Mouse (Mus musculus) left cerebral cortex, postnatal 25 days (tissue): Measurements from ENCODE around the gene Zfp933. TPM values are rescaled to one million over a fixed set of nuclear protein-coding genes. Genes with fewer than 3 reads are reported as not detected.
"Not testable (repeated sequence)": the region's sequence is repeated elsewhere in the genome, so short reads cannot be mapped to it uniquely, and the experiment has no call there.

ENCODE experiments used
- DNase-seq, 2 experiments: peaks; one replicate each; pipeline ENCODE4 v3.0.0; 2022; ENCODE audit warnings: low spot score in 2 of 2, mixed read lengths in 1 of 2
- intact Hi-C: fragments of 180-260 bp; cut with DNase I; formaldehyde crosslinking; loops from one replicate; pipeline ENCODE4 v1.15.1; 2025
- total RNA-seq, 2 experiments: library from RNA; stranded (reverse); gene quantifications; 2 replicates each; pipeline ENCODE4 v1.2.3; 2021

Zfp933 gene
- total RNA-seq, result 10 to 100 TPM; 20.5 to 24.0 TPM

DNA sequence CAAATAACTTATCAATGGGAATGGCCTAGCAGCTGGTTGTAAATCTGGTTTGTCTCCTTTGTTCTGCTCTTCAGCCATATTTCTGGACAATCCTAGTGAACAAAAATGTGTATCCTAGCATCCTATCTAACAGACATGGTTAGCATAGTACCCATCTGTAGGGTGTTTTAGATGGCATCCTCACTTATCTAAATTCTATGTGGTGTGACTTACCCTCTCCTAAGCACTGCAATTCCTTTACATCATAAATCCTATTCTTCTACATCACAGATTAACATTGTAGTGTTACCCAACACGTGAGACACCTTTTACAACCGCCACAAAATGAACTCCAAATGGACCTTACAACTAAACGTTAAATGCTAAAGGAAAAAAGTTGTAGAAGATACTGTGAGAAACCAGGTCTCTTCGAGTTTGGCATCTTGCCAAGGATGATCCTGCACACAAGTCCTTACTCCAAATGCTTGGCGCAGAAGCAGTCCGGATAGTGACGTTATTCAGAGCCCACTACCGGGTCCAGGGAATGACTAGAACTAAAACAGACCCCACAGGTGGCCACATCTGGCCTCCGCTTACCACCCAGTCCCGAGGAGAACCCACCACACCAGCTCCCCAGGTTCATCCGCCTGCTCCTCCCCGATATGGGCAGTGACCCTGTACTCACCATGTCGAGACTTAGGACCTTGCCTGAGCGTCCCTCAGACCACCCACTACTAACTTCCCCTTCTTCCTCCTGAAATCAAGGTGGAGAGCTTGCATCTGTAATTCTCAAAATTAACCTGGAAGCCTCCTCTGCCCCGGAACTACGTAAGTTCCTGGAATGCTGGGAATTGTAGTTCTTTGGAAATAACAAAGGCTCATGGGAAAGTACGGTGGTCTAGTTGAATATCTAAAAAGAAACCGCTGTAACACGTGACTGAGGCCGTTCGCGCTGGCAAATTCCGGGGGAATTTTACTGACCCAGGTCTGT lies at the start of gene Zfp933:
Gene Zfp933, minus strand, starts transcription at position 753 of the 970 bp plus-strand sequence.
- intact Hi-C loops, result no loop called here

DNA sequence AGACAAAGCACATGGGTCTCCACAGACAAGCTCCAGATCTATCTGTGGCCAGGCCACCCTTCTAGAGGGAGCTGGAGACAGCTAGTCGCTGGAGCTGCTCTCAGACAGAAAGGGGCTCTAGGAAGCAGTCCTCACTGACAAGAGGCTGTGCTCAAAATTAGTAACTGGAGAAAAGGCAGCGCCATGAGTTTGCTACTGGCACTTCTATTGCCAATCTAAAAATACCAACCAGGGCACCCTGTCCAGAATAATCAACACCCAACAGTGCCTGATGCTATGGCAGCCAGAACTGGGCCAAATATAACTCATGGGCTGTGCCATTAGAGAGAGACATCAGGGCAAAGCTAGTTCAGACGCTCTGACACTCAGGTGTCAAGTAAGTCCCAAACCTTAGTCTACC lies 49.2 kb upstream of the Zfp933 start:
- intact Hi-C loops, result no loop called here
- DNase-seq, result peak in 1 of 2 experiments; percentile 62

More for the DNA sequence above, at the start of gene Zfp933:
- peak; percentile 84 to 95 for DNase-seq

DNA sequence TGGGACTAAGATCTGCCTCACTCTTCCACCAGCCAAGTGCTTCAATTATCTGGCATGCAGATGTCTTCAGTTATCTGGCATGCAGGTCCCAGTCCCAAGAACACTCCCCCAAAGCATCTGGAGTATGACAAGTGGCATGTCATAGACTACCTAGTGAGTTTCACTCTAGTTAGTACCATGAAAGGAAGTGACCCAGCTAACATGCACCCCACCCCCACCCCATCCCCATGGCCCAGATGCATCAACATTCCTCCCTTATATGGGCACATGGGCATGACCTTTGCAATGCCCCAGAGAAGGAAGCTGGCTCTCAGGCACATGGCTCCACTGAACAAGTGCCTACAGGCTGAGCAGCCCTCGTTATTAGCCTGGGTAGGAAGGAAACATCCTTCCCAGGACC lies 48.2 kb upstream of the Zfp933 start:
- no peak for DNase-seq
- intact Hi-C loops, result no loop called here

DNA sequence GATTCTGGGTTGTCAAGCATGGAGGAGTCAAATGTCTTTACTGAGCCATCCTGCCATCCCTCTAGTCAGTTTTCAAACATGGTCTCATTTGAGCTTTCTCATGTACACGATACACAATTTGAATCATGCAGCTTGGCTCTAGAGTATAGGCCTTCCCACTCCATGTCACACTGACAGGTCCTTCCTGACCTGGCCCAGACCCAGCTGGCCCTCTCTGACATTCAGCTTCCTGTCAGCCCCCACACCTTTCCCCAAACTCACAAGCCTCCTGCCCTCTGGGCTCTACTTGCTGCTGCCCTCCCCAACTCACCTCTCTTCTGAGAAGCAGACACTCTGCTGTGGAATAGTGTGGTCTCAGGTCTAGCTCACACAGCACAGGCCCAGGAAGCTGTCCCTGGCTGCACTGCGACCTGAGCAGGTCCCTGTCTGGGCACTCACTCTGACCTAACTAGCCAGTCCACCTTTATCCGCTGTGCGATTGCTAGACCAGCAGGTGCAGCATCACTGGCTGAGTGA lies 47.7 kb upstream of the Zfp933 start:
- no peak for DNase-seq
- intact Hi-C loops, result no loop called here

DNA sequence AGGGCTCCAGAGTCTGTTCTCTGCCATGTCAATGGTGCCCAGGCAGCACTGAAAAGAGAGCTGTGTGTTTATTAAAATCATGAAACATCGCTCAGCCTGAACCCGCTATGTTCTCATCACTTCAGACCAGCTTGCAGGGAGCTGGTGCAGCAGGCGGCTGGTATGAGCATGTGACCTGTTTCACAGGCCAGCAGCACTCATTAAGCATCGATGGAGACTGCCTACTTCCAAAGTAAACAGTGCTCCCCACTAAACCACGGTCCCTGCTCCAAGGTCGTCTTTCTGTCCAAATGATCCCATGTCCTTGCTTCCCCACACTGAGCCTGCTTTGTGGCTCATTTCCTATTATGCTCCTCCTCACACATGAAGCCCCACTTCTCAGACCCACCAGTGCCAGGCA lies 42.2 kb upstream of the Zfp933 start:
- intact Hi-C loops, result no loop called here
- DNase-seq, result no peak

DNA sequence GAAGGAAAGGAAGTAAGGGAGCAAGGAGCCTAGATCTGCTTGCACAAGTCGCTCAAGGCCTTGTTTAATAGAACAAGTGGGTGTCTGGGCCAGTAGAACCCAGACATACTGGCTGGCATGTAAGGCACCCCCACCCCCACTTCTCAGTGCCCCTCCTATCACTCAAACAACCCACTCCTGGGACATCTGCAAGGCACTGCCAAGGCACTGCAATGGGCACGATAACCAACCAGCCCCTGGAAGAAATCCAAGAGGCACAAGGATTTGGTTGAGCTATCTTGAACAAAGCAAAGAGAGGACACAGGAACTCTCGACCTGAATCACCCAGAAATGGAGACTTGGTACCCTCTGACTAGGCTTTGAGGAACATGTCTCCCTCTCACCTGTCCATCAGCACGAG lies 40.1 kb upstream of the Zfp933 start:
- no peak for DNase-seq
- intact Hi-C loops, result no loop called here

DNA sequence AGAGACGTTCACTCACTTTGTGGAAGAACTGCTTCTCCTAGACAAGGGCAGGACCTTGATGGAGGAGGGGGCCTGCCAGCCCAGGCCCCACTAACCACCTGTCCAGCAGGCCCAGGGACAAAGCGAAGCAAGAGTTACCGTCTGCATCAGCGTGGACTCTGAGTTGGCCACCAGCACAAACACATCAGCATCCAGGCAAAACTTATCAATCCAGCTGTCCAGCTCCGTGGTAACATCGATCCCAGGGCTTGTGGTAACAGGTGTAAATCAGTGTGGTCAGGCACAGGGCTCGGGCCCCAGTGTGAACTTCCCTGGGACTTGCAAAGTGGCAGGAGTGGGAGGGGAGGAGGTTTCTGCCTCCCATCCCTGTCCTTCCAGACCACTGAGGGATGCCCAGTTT lies 39.1 kb upstream of the Zfp933 start:
- intact Hi-C loops, result no loop called here

DNA sequence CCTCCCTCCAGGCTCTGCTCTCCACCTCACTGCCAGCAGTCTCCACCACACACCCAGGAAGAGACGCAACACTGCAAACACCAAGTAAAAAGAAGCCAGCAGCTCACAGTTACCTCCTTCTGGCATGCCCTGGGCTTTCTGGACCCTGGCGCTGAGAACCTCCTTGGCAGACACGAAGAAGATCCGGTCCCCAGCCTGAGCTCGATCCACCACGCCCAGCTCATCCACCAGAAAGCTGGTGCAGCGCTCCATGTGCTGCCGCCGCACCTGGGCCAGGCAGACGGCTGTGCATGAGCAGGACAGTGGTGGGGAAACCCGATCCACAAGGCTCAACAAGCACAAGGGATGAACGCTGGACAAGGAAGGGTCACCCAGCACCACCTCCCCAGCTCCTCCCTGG lies 38.0 kb upstream of the Zfp933 start:
- intact Hi-C loops, result no loop called here
- no peak for DNase-seq

More for the DNA sequence above, 39.1 kb upstream of the Zfp933 start:
- no peak for DNase-seq

DNA sequence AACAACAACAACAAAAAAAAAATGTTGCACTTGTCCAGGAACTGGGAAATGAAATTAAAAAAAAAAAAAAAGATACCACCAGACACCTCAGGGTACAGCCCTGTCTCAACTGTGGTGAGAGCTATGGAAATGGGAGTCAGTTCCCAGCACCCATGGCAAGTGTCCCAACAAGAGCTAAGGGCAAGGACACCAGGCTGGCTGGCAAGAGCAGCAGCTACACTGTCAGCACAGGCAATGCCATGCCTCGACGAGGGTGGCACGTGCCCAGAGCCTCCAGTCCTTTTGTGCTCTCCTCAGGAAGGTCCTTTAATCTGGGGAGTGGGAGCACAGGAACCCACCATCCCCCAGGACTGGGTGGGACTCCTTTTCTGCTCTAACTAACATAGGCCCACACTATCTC lies 36.0 kb upstream of the Zfp933 start:
- intact Hi-C loops, result no loop called here
- no peak for DNase-seq

DNA sequence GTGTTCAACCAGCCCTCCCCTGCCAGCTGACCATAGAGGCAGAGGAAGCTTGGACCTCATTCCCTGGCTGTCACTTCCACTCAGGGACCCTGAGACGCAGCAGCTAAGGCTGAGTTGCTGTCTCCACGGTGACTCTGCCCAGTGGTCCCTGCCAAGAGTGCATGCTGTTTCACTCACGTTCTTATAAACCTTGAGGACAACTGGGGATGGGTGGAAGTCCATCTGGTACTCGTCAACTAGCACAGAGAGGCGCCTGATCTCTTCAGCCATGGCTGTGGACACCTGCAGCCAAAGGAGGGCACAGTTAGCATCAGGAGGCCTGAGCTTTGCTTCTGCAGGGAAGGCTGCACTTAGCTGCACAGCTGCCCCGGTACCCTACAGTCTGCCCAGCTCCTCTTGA lies 34.9 kb upstream of the Zfp933 start:
- intact Hi-C loops, result no loop called here
- DNase-seq, result no peak

DNA sequence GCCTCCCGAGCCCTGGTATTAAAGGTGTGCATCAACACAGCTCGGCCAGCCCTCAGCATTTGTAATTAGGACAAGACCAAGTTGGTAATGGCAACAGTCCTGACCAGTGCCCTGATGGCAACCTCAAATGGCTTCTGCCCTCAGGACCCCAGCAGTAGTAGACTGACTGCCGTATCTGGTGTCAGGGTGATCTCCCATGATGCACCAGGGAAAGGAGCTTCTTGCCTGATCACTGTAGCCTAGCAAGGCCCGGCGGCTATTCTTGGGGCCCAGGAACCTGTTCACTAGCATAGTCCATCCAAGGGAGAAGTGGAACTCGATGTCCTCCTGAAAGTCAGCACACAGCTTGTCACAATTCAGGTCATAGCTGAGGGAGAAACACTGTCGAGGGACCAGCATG lies 33.6 kb upstream of the Zfp933 start:
- intact Hi-C loops, result no loop called here
- DNase-seq, result no peak

DNA sequence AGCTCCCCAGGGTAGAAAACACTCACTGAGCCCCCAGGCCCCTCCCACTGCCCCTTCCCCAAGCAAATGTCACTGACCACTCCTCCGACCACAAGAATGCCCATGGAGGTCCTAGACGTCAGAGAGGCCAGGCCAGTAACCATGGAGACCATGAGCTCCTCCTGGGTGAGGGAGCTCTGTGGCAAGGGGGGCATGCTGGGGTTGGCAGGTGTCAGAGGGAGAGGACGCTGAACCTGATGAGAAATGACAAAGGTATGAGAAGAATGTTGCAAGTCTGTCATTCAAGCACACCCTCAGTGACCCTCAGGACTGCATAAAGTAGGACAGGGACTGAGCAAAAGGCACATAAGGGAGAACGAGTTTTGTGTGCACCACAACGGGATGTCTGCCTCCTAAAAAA lies 31.7 kb upstream of the Zfp933 start:
- intact Hi-C loops, result no loop called here
- DNase-seq, result no peak

DNA sequence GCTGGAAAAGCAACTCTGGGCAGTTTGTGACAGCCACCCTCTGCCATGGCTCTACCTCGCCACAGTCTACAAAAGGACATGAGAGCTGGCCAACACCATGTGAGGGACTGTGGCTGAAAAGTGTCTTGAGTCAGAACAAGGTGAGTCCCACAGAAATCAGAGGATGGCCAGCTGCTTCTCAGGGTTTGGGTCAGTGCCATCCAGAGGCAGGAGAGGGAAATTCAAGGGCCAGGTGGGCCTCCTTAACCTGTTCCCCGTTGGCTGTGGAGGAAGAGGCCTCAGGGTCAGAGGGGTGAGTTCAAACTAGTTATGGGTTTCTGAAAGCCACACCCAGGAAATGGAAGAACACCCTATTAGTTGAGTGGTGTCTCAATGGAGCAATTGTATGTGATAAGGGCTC lies 31.3 kb upstream of the Zfp933 start:
- no peak for DNase-seq
- intact Hi-C loops, result no loop called here

DNA sequence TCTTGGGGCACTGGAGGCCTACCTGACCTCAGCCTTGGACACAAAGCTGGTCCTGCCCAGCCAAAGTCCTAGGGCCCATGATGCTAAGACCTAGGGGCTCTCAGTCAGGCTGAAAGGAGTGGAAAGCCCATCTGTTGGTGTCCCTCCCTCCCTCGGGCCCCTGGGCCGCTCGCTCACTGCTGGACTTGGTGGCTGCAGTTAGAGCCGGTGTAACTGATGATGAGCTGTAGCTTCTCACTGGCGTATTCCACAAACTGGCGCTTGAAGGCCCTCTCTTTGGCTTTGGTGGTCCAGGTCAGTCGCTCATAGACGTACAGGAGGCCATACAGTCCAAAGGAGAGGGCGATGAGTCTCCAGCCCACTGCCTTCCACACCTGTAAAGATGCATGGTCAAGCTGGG lies 30.4 kb upstream of the Zfp933 start:
- intact Hi-C loops, result no loop called here
- DNase-seq, result no peak

DNA sequence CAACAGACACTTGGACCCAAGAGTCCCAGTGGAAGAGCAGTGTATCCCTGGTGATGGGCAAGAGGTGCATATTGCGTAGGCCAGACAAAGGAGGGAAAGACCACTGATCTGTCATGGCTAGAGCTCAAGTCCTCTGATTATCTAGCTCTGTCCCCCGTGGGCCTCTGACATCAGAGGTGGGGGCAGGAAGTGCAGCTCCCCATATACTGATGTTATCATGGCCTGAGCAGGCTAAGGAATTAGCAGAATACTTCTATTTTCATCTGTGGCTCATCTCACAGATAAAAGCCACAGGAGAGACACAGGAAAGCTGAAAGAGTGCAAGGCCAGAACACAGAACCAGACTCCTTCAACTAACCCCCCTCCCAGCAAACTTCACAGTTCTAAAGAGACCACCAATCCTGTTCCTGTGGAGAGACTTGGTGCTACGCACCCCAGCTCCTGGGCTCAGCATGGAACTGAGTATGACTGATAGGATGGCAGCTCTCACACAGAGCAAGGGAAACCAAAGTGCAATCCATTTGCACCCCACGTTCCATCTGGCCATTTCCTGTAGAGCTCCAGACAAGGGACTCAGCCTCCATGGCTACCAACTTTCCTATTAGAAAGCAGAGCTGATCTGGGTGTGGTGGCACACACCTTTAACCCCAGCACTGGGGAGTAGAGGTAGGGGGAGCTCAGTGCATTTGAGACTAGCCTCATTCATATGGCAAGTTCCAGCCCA lies 27.8 kb upstream of the Zfp933 start:
- no peak for DNase-seq
- intact Hi-C loops, result no loop called here

DNA sequence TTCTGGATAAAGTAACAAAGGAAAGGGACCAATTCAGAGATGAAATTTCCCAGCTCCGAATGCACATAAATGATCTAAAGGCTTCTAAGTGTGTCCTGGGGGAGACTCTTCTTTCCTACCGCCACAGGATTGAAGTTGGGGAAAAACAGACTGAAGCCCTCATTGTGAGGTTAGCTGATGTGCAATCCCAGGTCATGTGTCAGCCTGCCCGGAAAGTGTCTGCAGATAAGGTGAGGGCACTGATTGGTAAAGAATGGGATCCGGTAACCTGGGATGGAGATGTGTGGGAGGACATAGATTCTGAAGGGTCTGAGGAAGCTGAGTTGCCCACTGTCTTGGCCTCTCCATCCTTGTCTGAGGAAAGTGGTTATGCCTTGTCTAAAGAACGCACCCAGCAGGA lies 21.1 kb upstream of the Zfp933 start:
- DNase-seq, result no peak

DNA sequence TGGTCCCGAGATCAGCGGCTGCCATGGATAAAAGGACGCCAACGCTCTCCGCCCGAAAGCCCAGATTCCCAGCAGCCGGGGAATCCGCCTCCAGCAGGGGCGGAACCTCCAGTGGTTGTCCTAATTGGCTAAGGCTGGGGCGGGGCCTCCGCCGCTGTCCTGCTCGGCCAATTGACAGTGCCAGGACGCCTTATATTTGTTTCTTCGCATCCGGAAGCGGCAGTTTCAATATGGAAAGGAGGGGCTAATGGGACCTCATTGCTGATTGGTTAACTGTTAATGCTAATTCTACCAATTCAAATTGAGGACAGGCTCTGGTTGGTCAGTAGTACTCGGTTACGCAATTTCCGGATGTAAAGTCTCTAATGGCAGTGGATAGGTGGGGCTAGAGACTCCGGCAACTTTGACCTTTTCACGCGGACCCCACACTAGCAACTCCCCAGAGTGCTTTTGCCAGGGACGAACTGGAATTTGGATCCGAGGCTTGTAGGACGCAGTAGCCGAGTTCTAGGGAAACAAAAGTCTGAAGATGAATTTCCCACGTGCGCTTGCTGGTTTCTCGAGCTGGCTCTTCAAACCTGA lies 20.4 kb upstream of the Zfp933 start, which contains the start of the genes Miip and Fv1:
Gene Miip, minus strand, starts transcription at position 367 of the 582 bp plus-strand sequence.
Gene Fv1, plus strand, starts transcription at position 530 of the 582 bp plus-strand sequence.
- DNase-seq, result peak; percentile 96 to 99
- intact Hi-C loops, result loop anchor here (5.0 kb wide), 1 partner anchor 69 kb away; the partner anchor contains the start of gene Plod1

More for the DNA sequence above, 21.1 kb upstream of the Zfp933 start:
- intact Hi-C loops, result loop anchor here (5.0 kb wide), 1 partner anchor 68 kb away; the partner anchor contains the start of gene Plod1

DNA sequence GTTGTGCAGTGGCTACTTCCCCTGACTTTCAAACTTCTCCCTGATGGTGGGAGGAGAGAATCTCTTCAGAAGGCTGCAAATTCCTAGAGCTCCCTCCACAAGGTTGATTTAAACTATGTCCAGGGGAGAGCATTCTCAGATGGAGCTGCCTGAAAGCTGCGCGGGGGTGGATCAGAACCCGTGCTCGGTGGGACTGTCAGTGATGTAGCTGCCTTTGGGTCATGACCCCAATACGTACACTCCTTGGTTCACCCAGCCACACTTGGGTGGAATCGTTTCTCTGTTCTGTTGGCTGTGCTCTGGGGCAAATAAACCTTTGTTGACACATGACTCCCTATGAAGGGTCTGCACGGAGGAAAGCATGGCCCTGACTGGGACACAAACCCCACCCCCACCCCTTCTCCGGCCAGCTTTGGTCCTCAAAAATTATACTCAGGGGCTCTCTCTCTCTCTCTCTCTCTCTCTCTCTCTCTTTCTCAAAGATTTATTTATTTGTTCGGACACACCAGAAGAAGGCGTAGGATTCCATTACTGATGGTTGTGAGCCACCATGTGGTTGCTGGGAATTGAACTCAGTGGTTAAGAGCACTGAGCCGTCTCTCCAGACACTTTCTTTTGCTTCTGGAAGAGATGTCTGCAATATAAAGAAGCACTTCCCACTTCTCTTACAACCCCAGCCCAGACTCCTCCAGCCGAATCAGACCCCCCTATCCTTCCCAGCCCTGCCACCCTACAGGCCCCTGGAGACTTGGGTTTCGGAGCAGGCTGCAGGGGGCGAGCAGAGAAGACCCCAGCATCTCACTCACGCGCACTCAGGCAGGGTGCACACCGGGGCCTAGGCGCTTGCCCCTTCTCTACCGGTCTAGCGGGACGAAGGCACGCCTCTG lies 19.6 kb upstream of the Zfp933 start:
- DNase-seq, result no peak
- intact Hi-C loops, result loop anchor here (5.0 kb wide), 1 partner anchor 69 kb away; the partner anchor contains the start of gene Plod1

DNA sequence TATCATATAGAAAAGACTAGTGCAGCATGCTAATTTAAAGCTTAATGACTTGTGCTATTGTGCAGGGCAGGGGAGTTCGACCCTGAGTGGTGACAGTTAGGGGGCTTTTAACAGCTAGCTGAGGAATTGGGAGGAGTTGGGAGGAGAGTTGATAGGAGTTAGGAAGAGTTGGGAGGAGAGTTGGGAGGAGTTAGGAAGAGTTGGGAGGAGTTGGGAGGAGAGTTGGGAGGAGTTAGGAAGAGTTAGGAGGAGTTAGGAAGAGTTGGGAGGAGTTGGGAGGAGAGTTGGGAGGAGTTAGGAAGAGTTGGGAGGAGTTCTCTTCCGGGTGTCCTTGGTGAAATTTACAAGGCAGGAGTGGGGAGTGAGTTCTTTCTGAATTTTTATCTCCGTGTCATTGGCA lies 18.6 kb upstream of the Zfp933 start:
- not testable (repeated sequence) for DNase-seq
- intact Hi-C loops, result loop anchor here (5.0 kb wide), 1 partner anchor 71 kb away; the partner anchor contains the start of gene Plod1
